Mouse (Mus musculus): ENCODE results near the gene Clp1. TPM values are rescaled to one million over a fixed set of nuclear protein-coding genes. Genes with fewer than 3 reads are reported as not detected.

Gene Clp1
- polyA plus RNA-seq, 1 experiment from 2014 or later: 57.3 TPM

- Histone ChIP-seq H3K4me3 (ENCODE audit: low read depth, low read length) (no peak overlapping the region), H3K4me1 (ENCODE audit: control insufficient read depth, insufficient read depth, low read length) (no peaks in the 10 kb centered on the region), H3K9ac (ENCODE audit: low read length) (no peak overlapping the region), H3K27ac (replicated peaks; ENCODE audit: low read depth, low read length) (no peak overlapping the region), H3K4me2 (ENCODE audit: low read depth, severe bottlenecking) (no peak overlapping the region), H3K36me3 (ENCODE audit: control insufficient read depth, insufficient read depth, low read length) (no peaks in the 10 kb centered on the region), H3K27me3 (ENCODE audit: control insufficient read depth, insufficient read depth, low read length) (no peaks in the 10 kb centered on the region), H3K9me3 (ENCODE audit: control insufficient read depth, low read length) (no peaks in the 10 kb centered on the region)
- 68% methylated on average over 4 of the region's 4 CpGs for WGBS
- DNase-seq (ENCODE audit: low spot score) (no peak), ATAC-seq (ENCODE audit: insufficient number of reproducible peaks, low FRiP score, low TSS enrichment, low read depth) (no peak)
Measured at GRCm38 (mm10) chr2:84762295-84762694, 35.1 kb upstream of the Clp1 start.

- no peak overlapping the region for H3K4me3 ChIP-seq (ENCODE audit: low read depth, low read length)
- H3K27me3 ChIP-seq (ENCODE audit: control insufficient read depth, insufficient read depth, low read length): no peaks in the 10 kb centered on the region
- ATAC-seq (ENCODE audit: insufficient number of reproducible peaks, low FRiP score, low TSS enrichment, low read depth): no peak
- no peak overlapping the region for H3K4me2 ChIP-seq (ENCODE audit: low read depth, severe bottlenecking)
- H3K9me3 ChIP-seq (ENCODE audit: control insufficient read depth, low read length): no peaks in the 10 kb centered on the region
- no peak for DNase-seq (ENCODE audit: low spot score)
- no peak overlapping the region for H3K27ac ChIP-seq (replicated peaks; ENCODE audit: low read depth, low read length)
- H3K36me3 ChIP-seq (ENCODE audit: control insufficient read depth, insufficient read depth, low read length): no peaks in the 10 kb centered on the region
- H3K9ac ChIP-seq (ENCODE audit: low read length): no peak overlapping the region
- WGBS: 92% methylated on average over 1 of the region's 1 CpGs
- H3K4me1 ChIP-seq (ENCODE audit: control insufficient read depth, insufficient read depth, low read length): no peaks in the 10 kb centered on the region
Measured at GRCm38 (mm10) chr2:84761840-84762239, 34.7 kb upstream of the Clp1 start.

- no peaks in the 10 kb centered on the region for H3K27me3 ChIP-seq (ENCODE audit: control insufficient read depth, insufficient read depth, low read length)
- WGBS: 84% methylated on average over 3 of the region's 3 CpGs
- H3K4me2 ChIP-seq (ENCODE audit: low read depth, severe bottlenecking): no peak overlapping the region
- no peaks in the 10 kb centered on the region for H3K36me3 ChIP-seq (ENCODE audit: control insufficient read depth, insufficient read depth, low read length)
- H3K4me1 ChIP-seq (ENCODE audit: control insufficient read depth, insufficient read depth, low read length): no peaks in the 10 kb centered on the region
- H3K27ac ChIP-seq (replicated peaks; ENCODE audit: low read depth, low read length): no peak overlapping the region
- DNase-seq (ENCODE audit: low spot score): no peak
- ATAC-seq (ENCODE audit: insufficient number of reproducible peaks, low FRiP score, low TSS enrichment, low read depth): no peak
- no peak overlapping the region for H3K4me3 ChIP-seq (ENCODE audit: low read depth, low read length)
- no peaks in the 10 kb centered on the region for H3K9me3 ChIP-seq (ENCODE audit: control insufficient read depth, low read length)
- H3K9ac ChIP-seq (ENCODE audit: low read length): no peak overlapping the region
Measured at GRCm38 (mm10) chr2:84761309-84761708, 34.2 kb upstream of the Clp1 start.

GRCm38 (mm10) chr2:84760777-84761176, 33.6 kb upstream of the Clp1 start:
- no peak for DNase-seq (ENCODE audit: low spot score)
- H3K27ac ChIP-seq (replicated peaks; ENCODE audit: low read depth, low read length): no peak overlapping the region
- 75% methylated on average over 8 of the region's 8 CpGs for WGBS
- no peaks in the 10 kb centered on the region for H3K9me3 ChIP-seq (ENCODE audit: control insufficient read depth, low read length)
- H3K27me3 ChIP-seq (ENCODE audit: control insufficient read depth, insufficient read depth, low read length): no peaks in the 10 kb centered on the region
- no peak overlapping the region for H3K9ac ChIP-seq (ENCODE audit: low read length)
- no peaks in the 10 kb centered on the region for H3K36me3 ChIP-seq (ENCODE audit: control insufficient read depth, insufficient read depth, low read length)
- H3K4me1 ChIP-seq (ENCODE audit: control insufficient read depth, insufficient read depth, low read length): no peaks in the 10 kb centered on the region
- ATAC-seq (ENCODE audit: insufficient number of reproducible peaks, low FRiP score, low TSS enrichment, low read depth): no peak
- H3K4me2 ChIP-seq (ENCODE audit: low read depth, severe bottlenecking): no peak overlapping the region
- H3K4me3 ChIP-seq (ENCODE audit: low read depth, low read length): no peak overlapping the region

DNA sequence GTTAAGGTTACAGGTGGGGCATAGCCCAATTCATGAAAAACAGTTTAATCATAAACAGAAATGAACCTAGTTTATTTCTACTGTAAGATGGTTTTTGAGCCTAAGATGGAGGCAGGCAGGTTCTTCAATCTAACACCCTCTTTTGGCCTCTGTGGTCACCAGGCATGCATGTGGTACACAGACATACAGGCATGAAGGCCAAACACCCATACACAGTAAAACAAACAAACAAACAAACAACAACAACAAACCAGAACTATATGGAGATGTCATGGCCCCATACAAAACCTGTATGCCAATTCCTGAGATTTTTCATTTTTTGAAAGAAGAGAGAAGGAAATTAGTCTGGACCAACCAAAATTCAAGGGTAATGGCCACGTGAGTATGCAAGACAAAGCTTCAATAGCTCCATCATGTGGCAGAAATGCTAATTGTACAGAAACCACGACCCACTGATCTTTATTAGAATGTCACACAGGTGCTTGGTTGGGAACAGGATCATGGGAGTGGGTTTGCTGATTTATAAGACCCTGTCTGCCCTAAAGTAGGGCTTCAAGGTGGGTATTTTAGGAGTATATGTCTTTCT, 31.5 kb upstream of the Clp1 start:
- peak; percentile 47 for DNase-seq (ENCODE audit: low spot score)
- ATAC-seq (ENCODE audit: insufficient number of reproducible peaks, low FRiP score, low TSS enrichment, low read depth): peak; percentile 31; the same call in 1 of the 2 replicates
- H3K27ac ChIP-seq (replicated peaks; ENCODE audit: low read depth, low read length): no peak overlapping the region
- H3K9ac ChIP-seq (ENCODE audit: low read length): no peak overlapping the region
- H3K4me1 ChIP-seq (ENCODE audit: control insufficient read depth, insufficient read depth, low read length): no peaks in the 10 kb centered on the region
- H3K4me2 ChIP-seq (ENCODE audit: low read depth, severe bottlenecking): no peak overlapping the region
- 1% methylated on average over 2 of the region's 2 CpGs for WGBS
- H3K9me3 ChIP-seq (ENCODE audit: control insufficient read depth, low read length): no peaks in the 10 kb centered on the region
- H3K4me3 ChIP-seq (ENCODE audit: low read depth, low read length): no peak overlapping the region
- no peaks in the 10 kb centered on the region for H3K36me3 ChIP-seq (ENCODE audit: control insufficient read depth, insufficient read depth, low read length)
- no peaks in the 10 kb centered on the region for H3K27me3 ChIP-seq (ENCODE audit: control insufficient read depth, insufficient read depth, low read length)

DNA sequence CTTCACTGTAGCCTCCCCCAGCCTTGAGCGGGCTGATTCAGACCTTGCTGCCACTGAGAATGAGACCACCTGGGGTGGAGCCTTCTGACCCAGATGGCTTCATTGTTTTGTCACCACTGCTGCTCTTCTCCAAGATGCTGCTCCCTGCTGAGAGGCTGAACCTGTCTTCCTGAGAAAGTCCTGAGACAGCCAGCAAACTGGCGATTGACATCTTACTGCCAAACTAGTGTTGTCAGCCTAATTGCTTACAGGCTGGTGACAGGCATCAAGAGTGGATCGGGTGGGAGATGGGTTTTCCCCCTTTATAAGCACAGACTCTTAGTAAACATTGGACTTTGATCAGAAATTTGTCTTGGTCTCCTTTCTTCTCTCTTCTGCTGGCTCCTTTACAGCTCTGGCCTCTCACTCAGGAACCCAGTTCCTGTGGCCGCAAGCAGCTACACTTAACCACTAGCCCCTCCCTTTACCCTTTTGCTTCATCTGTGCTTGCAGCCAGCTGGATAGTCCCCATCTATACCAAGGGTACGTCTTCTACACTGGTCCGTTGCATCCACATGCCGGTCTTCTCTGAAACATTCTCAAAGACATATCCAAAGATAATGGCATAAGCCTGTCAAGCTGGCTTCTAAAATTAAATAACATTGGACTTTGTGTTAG, 30.0 kb upstream of the Clp1 start:
- ATAC-seq (ENCODE audit: insufficient number of reproducible peaks, low FRiP score, low TSS enrichment, low read depth) (no peak), DNase-seq (ENCODE audit: low spot score) (no peak)
- Histone ChIP-seq H3K9me3 (ENCODE audit: control insufficient read depth, low read length) (no peaks in the 10 kb centered on the region), H3K4me2 (ENCODE audit: low read depth, severe bottlenecking) (no peak overlapping the region), H3K4me3 (ENCODE audit: low read depth, low read length) (no peak overlapping the region), H3K36me3 (ENCODE audit: control insufficient read depth, insufficient read depth, low read length) (no peaks in the 10 kb centered on the region), H3K4me1 (ENCODE audit: control insufficient read depth, insufficient read depth, low read length) (no peaks in the 10 kb centered on the region), H3K27ac (replicated peaks; ENCODE audit: low read depth, low read length) (no peak overlapping the region), H3K9ac (ENCODE audit: low read length) (no peak overlapping the region), H3K27me3 (ENCODE audit: control insufficient read depth, insufficient read depth, low read length) (no peaks in the 10 kb centered on the region)
- WGBS: 57% methylated on average over 7 of the region's 7 CpGs

- Histone ChIP-seq H3K27ac (replicated peaks; ENCODE audit: low read depth, low read length) (no peak overlapping the region), H3K4me2 (ENCODE audit: low read depth, severe bottlenecking) (no peak overlapping the region), H3K4me1 (ENCODE audit: control insufficient read depth, insufficient read depth, low read length) (no peaks in the 10 kb centered on the region), H3K9ac (ENCODE audit: low read length) (no peak overlapping the region), H3K4me3 (ENCODE audit: low read depth, low read length) (no peak overlapping the region), H3K9me3 (ENCODE audit: control insufficient read depth, low read length) (no peaks in the 10 kb centered on the region), H3K36me3 (ENCODE audit: control insufficient read depth, insufficient read depth, low read length) (no peaks in the 10 kb centered on the region), H3K27me3 (ENCODE audit: control insufficient read depth, insufficient read depth, low read length) (no peaks in the 10 kb centered on the region)
- DNase-seq (ENCODE audit: low spot score) (no peak), ATAC-seq (ENCODE audit: insufficient number of reproducible peaks, low FRiP score, low TSS enrichment, low read depth) (no peak)
- 64% methylated on average over 5 of the region's 5 CpGs for WGBS
Measured at GRCm38 (mm10) chr2:84756245-84756644, 29.1 kb upstream of the Clp1 start.

DNA sequence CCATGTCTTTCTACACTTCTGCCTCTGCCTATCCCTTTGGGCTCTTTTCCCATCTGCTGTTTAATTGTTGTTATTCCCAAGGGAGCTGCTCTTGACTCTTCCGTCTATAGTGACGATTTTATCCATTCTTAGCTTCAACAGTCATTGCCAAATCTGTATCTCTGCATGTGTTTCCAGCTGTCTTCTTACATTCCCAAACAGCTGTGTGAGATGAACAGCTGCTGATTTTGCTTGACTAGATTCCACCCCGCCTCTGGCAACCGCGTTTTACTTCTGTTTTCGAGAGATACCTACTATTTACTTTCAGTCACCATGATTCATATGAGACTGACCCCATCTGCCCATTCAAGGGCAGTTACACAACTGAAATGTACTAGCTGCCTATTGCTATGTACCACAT, 23.0 kb upstream of the Clp1 start:
- H3K36me3 ChIP-seq (ENCODE audit: control insufficient read depth, insufficient read depth, low read length): no peaks in the 10 kb centered on the region
- DNase-seq (ENCODE audit: low spot score) (no peak), ATAC-seq (ENCODE audit: insufficient number of reproducible peaks, low FRiP score, low TSS enrichment, low read depth) (no peak)
- 81% methylated on average over 6 of the region's 6 CpGs for WGBS
- H3K9me3 ChIP-seq (ENCODE audit: control insufficient read depth, low read length): no peaks in the 10 kb centered on the region
- H3K4me3 ChIP-seq (ENCODE audit: low read depth, low read length): no peak overlapping the region
- H3K27ac ChIP-seq (replicated peaks; ENCODE audit: low read depth, low read length): no peak overlapping the region
- no peak overlapping the region for H3K9ac ChIP-seq (ENCODE audit: low read length)
- H3K4me2 ChIP-seq (ENCODE audit: low read depth, severe bottlenecking): no peak overlapping the region
- H3K4me1 ChIP-seq (ENCODE audit: control insufficient read depth, insufficient read depth, low read length): no peaks in the 10 kb centered on the region
- no peaks in the 10 kb centered on the region for H3K27me3 ChIP-seq (ENCODE audit: control insufficient read depth, insufficient read depth, low read length)

GRCm38 (mm10) chr2:84744126-84744525, 17.0 kb upstream of the Clp1 start:
- Histone ChIP-seq H3K9ac (ENCODE audit: low read length) (peak overlapping the region; percentile 98), H3K4me2 (ENCODE audit: low read depth, severe bottlenecking) (peak overlapping the region; percentile 39), H3K27me3 (ENCODE audit: control insufficient read depth, insufficient read depth, low read length) (no peaks in the 10 kb centered on the region), H3K9me3 (ENCODE audit: control insufficient read depth, low read length) (no peaks in the 10 kb centered on the region), H3K4me3 (ENCODE audit: low read depth, low read length) (peak overlapping the region; percentile 88), H3K4me1 (ENCODE audit: control insufficient read depth, insufficient read depth, low read length) (peaks cover 24% of the 10 kb centered on the region), H3K27ac (replicated peaks; ENCODE audit: low read depth, low read length) (peak overlapping the region; percentile 98), H3K36me3 (ENCODE audit: control insufficient read depth, insufficient read depth, low read length) (no peaks in the 10 kb centered on the region; the same call in 1 of the 2 replicates)
- WGBS: under 1% methylated on average over 10 of the region's 10 CpGs
- DNase-seq (ENCODE audit: low spot score) (peak; percentile 76), ATAC-seq (ENCODE audit: insufficient number of reproducible peaks, low FRiP score, low TSS enrichment, low read depth) (peak; percentile 4)
